Mouse (Mus musculus) hindbrain, embryonic 14.5 days (tissue): ENCODE data around the gene Aif1. TPM values are rescaled to one million over a fixed set of nuclear protein-coding genes. Genes with fewer than 3 reads are reported as not detected.

Experiments used
- ATAC-seq: fragments of 200-750 bp; cut with Nextera tagmentation; 2 replicates; pipeline ENCODE4 v1.8.0; 2017; ENCODE audit warnings: moderate number of reproducible peaks, mild to moderate bottlenecking, moderate TSS enrichment, moderate library complexity; ENCODE audit not compliant: low FRiP score
- DNase-seq: peaks from one replicate; pipeline ENCODE4 v3.0.0-alpha.2; 2015; ENCODE audit warnings: low spot score
- H3K27ac ChIP-seq: fragments of 300-500 bp; sonication (generic); 2 replicates; pipeline ENCODE4 v1.5.1; 2014; ENCODE audit warnings: mild to moderate bottlenecking, moderate library complexity
- H3K27me3 ChIP-seq: fragments of 300-500 bp; sonication (generic); 2 replicates; pipeline ENCODE4 v1.6.1; 2014; ENCODE audit warnings: mild to moderate bottlenecking, low read length, mixed read lengths; ENCODE audit not compliant: control insufficient read depth, insufficient read depth
- H3K36me3 ChIP-seq: fragments of 300-500 bp; sonication (generic); replicated peaks from 2 replicates; pipeline ENCODE4 v1.6.1; 2014; ENCODE audit not compliant: control insufficient read depth, insufficient read depth
- H3K4me1 ChIP-seq: fragments of 300-500 bp; sonication (generic); replicated peaks from 2 replicates; pipeline ENCODE4 v1.6.1; 2014; ENCODE audit warnings: antibody characterized with exemption, low read length, mixed read lengths; ENCODE audit not compliant: control insufficient read depth, insufficient read depth
- H3K4me2 ChIP-seq: fragments of 300-500 bp; sonication (generic); replicated peaks from 2 replicates; pipeline ENCODE4 v1.6.1; 2014; ENCODE audit warnings: mild to moderate bottlenecking, moderate library complexity
- H3K4me3 ChIP-seq: fragments of 300-500 bp; sonication (generic); replicated peaks from 2 replicates; pipeline ENCODE4 v1.5.1; 2014; ENCODE audit warnings: mild to moderate bottlenecking, low read length
- H3K9ac ChIP-seq: fragments of 300-500 bp; sonication (generic); 2 replicates; pipeline ENCODE4 v1.6.1; 2014
- H3K9me3 ChIP-seq: fragments of 300-500 bp; sonication (generic); 2 replicates; pipeline ENCODE4 v1.6.1; 2016; ENCODE audit warnings: low read length; ENCODE audit not compliant: control insufficient read depth
- WGBS: fragments of 180-500 bp; shearing (Covaris S2); extraction: QIAGEN DNeasy Blood & Tissue Kit; methylation state at CpG from one replicate; pipeline ENCODE4 v1.1.7; 2014; 5-methylcytosine and 5-hydroxymethylcytosine counted together
- polyA plus RNA-seq: library from polyadenylated mRNA; unstranded; fragments of >200 nt; fragmentation: Nextera tagmentation; extraction: Ambion mirVana; gene quantifications from 2 replicates; pipeline ENCODE4 v1.2.1, GENCODE M21; 2014

Gene Aif1
- 7.8 and 8.7 TPM in 2 replicates for polyA plus RNA-seq

DNA sequence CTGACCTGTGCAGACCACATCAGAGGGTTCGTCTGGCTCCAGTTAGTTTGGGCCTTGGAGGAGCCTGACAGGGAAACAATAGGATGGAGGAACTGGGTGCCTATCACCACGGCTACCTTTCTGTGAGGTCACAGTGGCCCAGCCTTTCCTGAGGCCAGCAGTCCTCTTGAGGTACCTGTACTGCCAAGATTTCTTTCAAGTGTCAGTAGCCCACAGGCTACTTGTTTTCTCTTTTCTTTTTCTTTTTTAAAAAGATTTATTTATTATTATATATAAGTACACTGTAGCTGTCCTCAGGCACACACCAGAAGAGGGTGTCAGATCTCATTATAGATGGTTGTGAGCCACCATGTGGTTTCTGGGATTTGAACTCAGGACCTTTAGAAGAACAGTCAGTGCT is at the start of gene Aif1:
TSS of gene Aif1 (minus strand) at position 101 of the 400 bp plus-strand sequence.
- Histone ChIP-seq H3K27me3 (no peaks in the 10 kb centered on the region), H3K27ac (no peak within 1 kb of the TSS), H3K4me1 (no peaks in the 10 kb centered on the region), H3K9me3 (no peaks in the 10 kb centered on the region), H3K9ac (no peak within 1 kb of the TSS), H3K4me3 (no peak within 1 kb of the TSS), H3K4me2 (no peak within 1 kb of the TSS), H3K36me3 (no peaks in the 10 kb centered on the region)
- DNase-seq (no peak), ATAC-seq (no peak)
- WGBS: 39% methylated on average over 2 of the region's 2 CpGs

GRCm38 (mm10) chr17:35225456-35225855 is 49.6 kb upstream of the Aif1 start:
- H3K4me2 ChIP-seq: no peak overlapping the region
- no peaks in the 10 kb centered on the region for H3K4me1 ChIP-seq
- no peak overlapping the region for H3K9ac ChIP-seq
- WGBS: 92% methylated on average over 5 of the region's 5 CpGs
- H3K4me3 ChIP-seq: no peak overlapping the region
- H3K36me3 ChIP-seq: peaks cover 48% of the 10 kb centered on the region
- DNase-seq (no peak), ATAC-seq (no peak)
- H3K27ac ChIP-seq: no peak overlapping the region
- no peaks in the 10 kb centered on the region for H3K27me3 ChIP-seq
- no peaks in the 10 kb centered on the region for H3K9me3 ChIP-seq

- ATAC-seq (no peak), DNase-seq (no peak)
- H3K4me2 ChIP-seq: no peak overlapping the region
- WGBS: 97% methylated on average over 4 of the region's 4 CpGs
- H3K4me3 ChIP-seq: no peak overlapping the region
- no peaks in the 10 kb centered on the region for H3K4me1 ChIP-seq
- no peak overlapping the region for H3K9ac ChIP-seq
- H3K9me3 ChIP-seq: no peaks in the 10 kb centered on the region
- H3K36me3 ChIP-seq: peaks cover 49% of the 10 kb centered on the region
- H3K27me3 ChIP-seq: no peaks in the 10 kb centered on the region
- no peak overlapping the region for H3K27ac ChIP-seq
These were observed 48.8 kb upstream of the Aif1 start for GRCm38 (mm10) chr17:35224641-35225040.

DNA sequence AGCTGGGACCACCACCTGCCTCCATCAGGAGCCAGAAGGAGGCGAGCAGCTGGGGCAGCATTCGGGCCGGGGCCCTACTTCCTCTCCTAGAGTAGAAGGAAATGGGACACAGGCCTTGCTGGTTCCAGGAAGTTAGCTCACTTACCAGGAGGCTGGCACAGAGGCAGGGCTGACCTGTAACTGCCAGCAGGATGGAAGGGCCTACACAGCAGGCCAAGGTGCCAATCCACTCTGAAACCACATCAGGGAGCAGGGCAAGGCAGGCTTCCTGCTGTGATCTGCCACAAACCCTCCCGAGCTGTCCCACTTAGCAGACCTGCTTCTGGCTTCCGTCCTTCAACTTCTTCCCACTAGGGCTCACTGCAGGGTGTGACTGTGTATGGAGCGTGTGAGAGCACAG is 46.4 kb upstream of the Aif1 start:
- 74% methylated on average over 6 of the region's 6 CpGs for WGBS
- H3K4me1 ChIP-seq: no peaks in the 10 kb centered on the region
- DNase-seq (no peak), ATAC-seq (no peak)
- no peaks in the 10 kb centered on the region for H3K9me3 ChIP-seq
- H3K4me2 ChIP-seq: no peak overlapping the region
- H3K36me3 ChIP-seq: peaks cover 27% of the 10 kb centered on the region
- H3K27ac ChIP-seq: no peak overlapping the region
- no peak overlapping the region for H3K9ac ChIP-seq
- H3K4me3 ChIP-seq: no peak overlapping the region
- no peaks in the 10 kb centered on the region for H3K27me3 ChIP-seq

DNA sequence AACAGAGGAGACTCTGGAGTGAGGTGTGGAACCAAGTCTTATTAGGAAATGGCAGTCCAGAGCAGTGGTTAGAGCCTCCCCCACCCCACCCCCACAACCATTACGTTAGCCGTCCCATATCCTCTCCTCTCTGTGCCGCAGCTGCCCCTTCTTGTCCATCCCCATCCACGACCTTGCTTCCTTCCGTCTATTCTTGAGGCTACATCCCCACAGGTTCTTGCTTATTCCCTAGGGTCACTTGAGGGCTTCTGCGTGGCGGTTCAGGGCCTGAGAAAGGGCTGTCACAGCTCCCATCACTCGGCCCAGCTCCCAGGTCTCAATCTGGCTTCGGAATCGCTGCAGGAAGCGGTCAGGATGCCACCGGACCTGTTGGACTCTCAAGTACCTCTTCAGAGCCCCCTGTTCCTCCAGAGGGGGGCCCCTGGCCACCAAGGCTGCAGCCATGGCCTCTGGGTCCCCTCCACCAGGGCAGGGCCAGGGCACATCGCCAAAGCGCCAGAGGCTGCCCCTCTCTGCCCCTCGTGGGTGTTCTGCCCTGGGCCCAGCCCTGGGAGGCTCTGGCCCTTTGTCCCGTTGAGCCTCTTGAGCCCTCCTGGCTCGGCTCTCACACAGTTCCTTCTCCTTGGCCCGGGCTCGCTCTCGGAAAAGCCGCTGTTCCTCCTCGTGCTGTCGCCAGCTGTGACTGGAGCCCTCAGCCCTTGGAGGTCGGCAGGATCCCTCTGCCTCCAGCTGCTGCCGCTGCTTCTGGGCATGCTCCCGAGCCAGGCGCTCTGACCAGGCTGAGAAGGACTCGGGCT is 44.5 kb upstream of the Aif1 start, which contains the start of gene Gm16181:
TSS of gene Gm16181 (plus strand) at position 679 of the 797 bp plus-strand sequence.
- no peak for DNase-seq
- Histone ChIP-seq H3K9ac (no peak within 1 kb of the TSS), H3K4me2 (no peak within 1 kb of the TSS), H3K36me3 (peaks cover 25% of the 10 kb centered on the region), H3K4me1 (no peaks in the 10 kb centered on the region), H3K4me3 (no peak within 1 kb of the TSS), H3K27me3 (no peaks in the 10 kb centered on the region), H3K9me3 (no peaks in the 10 kb centered on the region), H3K27ac (no peak within 1 kb of the TSS)
- ATAC-seq: no peak
- WGBS: 82% methylated on average over 28 of the region's 28 CpGs

GRCm38 (mm10) chr17:35219601-35220041 is 43.8 kb upstream of the Aif1 start:
- H3K4me1 ChIP-seq: no peaks in the 10 kb centered on the region
- DNase-seq (no peak), ATAC-seq (no peak)
- peaks cover 25% of the 10 kb centered on the region for H3K36me3 ChIP-seq
- 89% methylated on average over 6 of the region's 6 CpGs for WGBS
- no peak overlapping the region for H3K4me2 ChIP-seq
- H3K4me3 ChIP-seq: no peak overlapping the region
- H3K27me3 ChIP-seq: no peaks in the 10 kb centered on the region
- H3K9ac ChIP-seq: no peak overlapping the region
- no peak overlapping the region for H3K27ac ChIP-seq
- no peaks in the 10 kb centered on the region for H3K9me3 ChIP-seq

DNA sequence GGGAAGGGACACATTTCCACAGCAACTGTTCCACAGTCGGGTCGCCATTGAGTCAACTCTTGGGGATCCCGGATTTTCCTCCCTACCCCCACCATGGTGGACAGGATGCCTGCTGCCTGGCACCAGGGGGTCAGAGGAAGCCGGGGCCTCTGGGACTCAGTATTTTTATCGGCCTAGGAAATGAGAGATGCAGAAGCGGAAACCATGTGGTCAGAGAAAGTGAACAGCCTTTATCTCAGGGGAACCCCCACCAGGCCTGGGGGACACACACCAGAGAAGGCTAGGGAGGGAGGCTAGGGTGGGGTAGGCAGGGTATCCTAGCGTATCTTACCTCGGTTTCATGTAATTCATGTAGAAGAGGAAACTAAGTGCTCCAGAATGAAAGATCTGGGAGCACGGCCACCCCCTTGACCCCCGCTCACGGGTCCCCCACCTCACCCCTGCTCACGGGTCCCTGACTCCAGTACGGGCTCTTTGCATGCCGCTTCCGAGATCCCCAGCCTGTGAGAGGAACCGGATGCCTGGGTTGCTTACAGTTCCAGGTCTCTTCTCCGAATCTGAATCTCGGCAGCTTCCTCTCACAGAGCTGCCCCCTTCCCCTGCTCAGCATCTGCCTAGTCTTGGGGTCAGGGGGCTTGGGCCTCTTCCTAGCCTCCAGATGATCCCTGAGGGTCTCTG is 42.8 kb upstream of the Aif1 start:
- no peak for ATAC-seq
- Histone ChIP-seq H3K9me3 (no peaks in the 10 kb centered on the region), H3K9ac (no peak overlapping the region), H3K4me1 (no peaks in the 10 kb centered on the region), H3K4me2 (no peak overlapping the region), H3K36me3 (peaks cover 23% of the 10 kb centered on the region), H3K4me3 (no peak overlapping the region), H3K27ac (no peak overlapping the region), H3K27me3 (no peaks in the 10 kb centered on the region)
- 84% methylated on average over 18 of the region's 18 CpGs for WGBS
- DNase-seq: no peak

DNA sequence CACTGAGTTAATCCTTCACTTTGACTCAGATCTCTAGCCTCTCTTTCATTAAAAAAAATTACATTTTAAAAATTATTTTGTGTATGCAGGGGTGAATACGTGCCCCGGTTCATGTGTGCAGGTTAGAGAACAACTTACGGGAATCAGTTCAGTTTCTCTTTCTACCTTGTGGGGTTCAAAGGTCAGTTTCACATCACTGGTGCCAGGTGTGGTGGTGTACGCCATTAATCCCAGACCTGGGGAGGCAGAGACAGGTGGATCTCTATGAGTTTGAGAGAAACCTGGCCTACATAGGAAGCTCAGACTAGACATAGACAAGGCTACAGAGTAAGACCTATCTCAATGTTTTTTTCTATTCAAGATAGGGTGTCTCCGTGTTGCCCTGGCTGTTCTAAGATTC is 37.2 kb upstream of the Aif1 start:
- H3K4me1 ChIP-seq: no peaks in the 10 kb centered on the region
- H3K9me3 ChIP-seq: no peaks in the 10 kb centered on the region
- H3K4me2 ChIP-seq: no peak overlapping the region
- H3K27me3 ChIP-seq: no peaks in the 10 kb centered on the region
- H3K4me3 ChIP-seq: no peak overlapping the region
- no peak overlapping the region for H3K27ac ChIP-seq
- WGBS: 94% methylated on average over 5 of the region's 5 CpGs
- H3K9ac ChIP-seq: no peak overlapping the region
- no peak for DNase-seq
- no peaks in the 10 kb centered on the region for H3K36me3 ChIP-seq
- no peak for ATAC-seq

GRCm38 (mm10) chr17:35210593-35210992 is 34.7 kb upstream of the Aif1 start:
- ATAC-seq: no peak
- Histone ChIP-seq H3K4me1 (no peaks in the 10 kb centered on the region), H3K4me2 (no peak overlapping the region), H3K9ac (no peak overlapping the region), H3K27me3 (no peaks in the 10 kb centered on the region), H3K4me3 (no peak overlapping the region), H3K27ac (no peak overlapping the region), H3K9me3 (no peaks in the 10 kb centered on the region), H3K36me3 (no peaks in the 10 kb centered on the region)
- 82% methylated on average over 3 of the region's 3 CpGs for WGBS
- no peak for DNase-seq
